Mouse (Mus musculus): Measurements from ENCODE around the gene Gm340.

DNA sequence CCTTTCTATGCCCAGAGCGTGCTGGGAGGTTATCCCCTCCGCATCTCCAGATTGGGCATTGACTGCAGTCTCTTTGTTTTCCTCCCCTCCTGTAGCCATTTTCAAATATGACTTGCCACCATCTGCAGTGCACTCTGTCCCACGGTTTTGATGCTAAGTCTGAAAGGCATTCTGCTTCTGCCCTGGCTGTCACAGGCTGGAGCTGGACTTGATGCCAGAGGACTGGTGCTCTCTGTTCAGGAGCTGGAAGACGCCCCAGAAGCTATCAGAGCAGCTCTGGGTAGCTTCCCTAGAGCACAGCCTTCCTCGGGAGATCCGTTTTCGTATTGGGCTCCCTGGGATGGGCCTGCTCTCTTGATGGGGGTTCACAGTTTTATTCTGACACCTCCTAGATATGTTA, 6.9 kb downstream of the Gm340 start:
- TF ChIP-seq CTCF (IDR thresholded peaks at IDR 0.05; ENCODE audit: insufficient read depth, low read depth, low read length) (no peak), POLR2A (IDR thresholded peaks at IDR 0.05; ENCODE audit: insufficient read depth, low read depth, low read length) (no peak)

Data from olfactory bulb, adult 2 months (tissue).